Mouse (Mus musculus) stomach, embryonic 16.5 days (tissue): Measurements from ENCODE around the gene Tmem138. TPM values are rescaled to one million over a fixed set of nuclear protein-coding genes. Genes with fewer than 3 reads are reported as not detected.
A peak's percentile ranks its signal among the peaks of the same experiment; 100 is the strongest.

Experiments
- ATAC-seq: fragments of 200-750 bp; cut with Nextera tagmentation; 2 replicates; pipeline ENCODE4 v1.8.0; 2017; ENCODE audit warnings: moderate number of reproducible peaks, moderate TSS enrichment; ENCODE audit not compliant: insufficient read depth, low FRiP score
- H3K27ac ChIP-seq: fragments of 300-500 bp; sonication (generic); 2 replicates; pipeline ENCODE4 v1.5.1; 2014; ENCODE audit warnings: low read length
- H3K27me3 ChIP-seq: fragments of 300-500 bp; sonication (generic); 2 replicates; pipeline ENCODE4 v1.6.1; 2014; ENCODE audit warnings: low read length, control low read depth, mixed read lengths; ENCODE audit not compliant: control insufficient read depth, insufficient read depth
- H3K36me3 ChIP-seq: fragments of 300-500 bp; sonication (generic); 2 replicates; pipeline ENCODE4 v1.6.1; 2014; ENCODE audit warnings: low read length; ENCODE audit not compliant: control insufficient read depth, insufficient read depth
- H3K4me1 ChIP-seq: fragments of 300-500 bp; sonication (generic); 2 replicates; pipeline ENCODE4 v1.6.1; 2014; ENCODE audit warnings: low read length, control low read depth, mixed read lengths; ENCODE audit not compliant: control insufficient read depth, insufficient read depth
- H3K4me2 ChIP-seq: fragments of 300-500 bp; sonication (generic); 2 replicates; pipeline ENCODE4 v1.6.1; 2014; ENCODE audit warnings: low read depth, low read length, mixed read lengths
- H3K4me3 ChIP-seq: fragments of 300-500 bp; sonication (generic); replicated peaks from 2 replicates; pipeline ENCODE4 v1.5.1; 2014; ENCODE audit warnings: mild to moderate bottlenecking, low read length
- H3K9ac ChIP-seq: fragments of 300-500 bp; sonication (generic); 2 replicates; pipeline ENCODE4 v1.6.1; 2014; ENCODE audit warnings: low read length
- H3K9me3 ChIP-seq: fragments of 300-500 bp; sonication (generic); replicated peaks from 2 replicates; pipeline ENCODE4 v1.6.1; 2016; ENCODE audit warnings: low read length, control low read depth; ENCODE audit not compliant: control insufficient read depth
- WGBS: fragments of 180-500 bp; shearing (Covaris S2); extraction: QIAGEN DNeasy Blood & Tissue Kit; methylation state at CpG from one replicate; pipeline ENCODE4 v1.1.7; 2014; 5-methylcytosine and 5-hydroxymethylcytosine counted together
- polyA plus RNA-seq: library from polyadenylated mRNA; unstranded; fragments of >200 nt; fragmentation: Nextera tagmentation; extraction: Ambion mirVana; gene quantifications from 2 replicates; pipeline ENCODE4 v1.2.1, GENCODE M21; 2015

Gene Tmem138
- polyA plus RNA-seq, 1 experiment from 2014 or later: 24.6 TPM

GRCm38 (mm10) chr19:10602247-10602769 lies 25.1 kb upstream of the Tmem138 start:
- Histone ChIP-seq H3K36me3 (no peaks in the 10 kb centered on the region), H3K27me3 (no peaks in the 10 kb centered on the region), H3K4me2 (peak overlapping the region; percentile 60), H3K9me3 (no peaks in the 10 kb centered on the region), H3K4me3 (peak overlapping the region; percentile 39), H3K4me1 (peaks cover 15% of the 10 kb centered on the region), H3K27ac (peak overlapping the region; percentile 89), H3K9ac (peak overlapping the region; percentile 72)
- no peak for ATAC-seq
- 8% methylated on average over 6 of the region's 6 CpGs for WGBS

DNA sequence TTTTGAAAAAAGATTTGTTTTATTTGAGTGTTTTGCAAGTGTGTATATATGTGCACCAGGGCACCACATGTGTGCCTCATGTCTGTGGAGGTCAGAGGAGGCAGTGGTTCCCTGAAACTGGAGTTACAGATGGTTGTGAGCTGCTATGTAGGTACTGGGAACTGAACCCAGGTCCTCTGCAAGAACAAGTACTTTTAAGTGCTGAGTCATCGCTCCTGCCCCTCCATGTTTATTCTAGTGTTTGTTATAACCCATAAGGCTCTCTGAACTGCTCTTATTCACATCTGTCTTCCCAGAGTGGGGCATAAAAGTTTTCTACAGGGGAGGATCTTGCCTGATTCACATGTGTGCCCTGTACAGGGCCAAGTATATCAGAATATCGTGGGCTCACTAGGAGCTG lies 22.5 kb upstream of the Tmem138 start:
- H3K4me1 ChIP-seq: peaks cover 3% of the 10 kb centered on the region
- no peak overlapping the region for H3K9ac ChIP-seq
- no peak for ATAC-seq
- no peaks in the 10 kb centered on the region for H3K27me3 ChIP-seq
- no peak overlapping the region for H3K4me2 ChIP-seq
- WGBS: 92% methylated on average over 2 of the region's 2 CpGs
- no peak overlapping the region for H3K4me3 ChIP-seq
- H3K27ac ChIP-seq: no peak overlapping the region
- H3K9me3 ChIP-seq: no peaks in the 10 kb centered on the region
- no peaks in the 10 kb centered on the region for H3K36me3 ChIP-seq

DNA sequence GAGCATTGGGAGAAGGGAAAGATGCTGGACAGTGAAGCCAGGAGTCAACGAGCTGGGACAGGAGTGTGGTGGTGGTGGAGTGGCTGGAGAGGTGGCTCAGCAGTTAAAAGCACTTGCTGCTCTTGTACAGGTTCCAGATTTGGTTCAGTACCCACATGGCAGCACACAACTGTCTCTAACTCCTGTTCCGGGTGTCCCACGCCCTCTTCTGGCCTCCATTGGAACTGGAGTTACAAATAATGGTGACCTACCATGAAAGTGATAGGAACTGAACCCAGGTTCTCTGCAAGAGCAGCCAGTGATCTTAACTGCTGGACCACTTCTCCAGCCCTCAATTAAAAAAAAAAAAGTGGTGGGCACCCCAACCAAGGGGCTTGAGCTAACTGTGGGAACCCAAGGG lies 21.0 kb upstream of the Tmem138 start:
- no peak for ATAC-seq
- H3K9ac ChIP-seq: no peak overlapping the region
- no peak overlapping the region for H3K4me3 ChIP-seq
- no peak overlapping the region for H3K27ac ChIP-seq
- WGBS: 35% methylated on average over 3 of the region's 3 CpGs
- H3K9me3 ChIP-seq: no peaks in the 10 kb centered on the region
- no peak overlapping the region for H3K4me2 ChIP-seq
- H3K36me3 ChIP-seq: no peaks in the 10 kb centered on the region
- no peaks in the 10 kb centered on the region for H3K27me3 ChIP-seq
- no peaks in the 10 kb centered on the region for H3K4me1 ChIP-seq

DNA sequence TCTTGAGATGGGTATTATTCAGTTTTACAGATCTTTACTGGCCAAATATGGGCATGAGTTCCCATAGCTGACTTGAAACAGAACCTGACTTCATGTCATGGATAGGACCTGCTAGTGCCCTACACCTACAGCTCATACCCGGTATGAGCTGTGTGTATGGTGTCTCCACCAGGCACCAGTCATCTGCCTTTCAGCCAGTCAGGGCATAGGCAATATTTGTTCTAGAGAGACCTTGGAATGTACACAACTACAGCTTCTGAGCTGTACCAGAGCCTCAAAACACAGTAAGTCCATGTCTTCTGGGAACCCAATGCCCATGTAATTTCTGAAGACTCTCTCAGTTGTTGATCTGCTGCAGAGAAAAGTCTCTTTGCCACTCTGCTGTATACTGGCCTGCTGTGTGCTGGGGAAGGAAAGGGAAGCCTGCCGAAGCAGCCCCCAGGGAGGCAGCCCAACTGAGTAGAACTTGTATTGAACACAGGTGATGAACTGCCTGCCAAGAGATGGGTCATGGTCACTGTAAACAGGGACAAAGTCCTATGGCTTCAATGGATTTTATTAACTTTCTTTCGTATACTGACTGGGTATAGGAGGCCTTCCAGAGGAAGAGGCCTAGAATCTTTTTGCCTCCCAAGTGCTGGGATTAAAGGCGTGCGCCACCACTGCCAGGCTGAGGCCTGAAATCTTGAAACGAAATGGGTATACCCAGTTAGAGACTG lies 14.7 kb upstream of the Tmem138 start:
- Histone ChIP-seq H3K4me3 (no peak overlapping the region), H3K4me1 (no peaks in the 10 kb centered on the region), H3K9me3 (no peaks in the 10 kb centered on the region), H3K27ac (no peak overlapping the region), H3K36me3 (no peaks in the 10 kb centered on the region), H3K4me2 (no peak overlapping the region), H3K9ac (no peak overlapping the region), H3K27me3 (no peaks in the 10 kb centered on the region)
- 90% methylated on average over 6 of the region's 6 CpGs for WGBS
- ATAC-seq: no peak

DNA sequence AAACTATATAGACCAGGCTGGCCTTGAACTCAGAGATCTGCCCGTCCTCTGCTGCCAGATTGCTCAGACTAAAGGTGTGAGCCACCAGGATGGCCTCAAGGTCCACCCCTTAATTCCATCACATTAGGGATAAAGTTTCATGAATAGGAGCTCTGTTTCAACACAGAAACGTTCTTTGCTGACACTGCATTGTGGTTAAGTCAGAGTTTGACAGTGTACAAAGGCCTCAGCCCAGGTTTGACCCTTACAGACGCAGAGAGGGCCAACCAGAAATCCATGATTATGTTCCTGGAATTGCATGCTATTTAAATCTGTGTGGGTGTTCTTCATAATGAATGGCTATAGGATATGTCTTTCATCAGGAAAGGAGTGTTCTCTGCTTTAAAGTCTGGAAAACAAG lies 13.1 kb upstream of the Tmem138 start:
- H3K27me3 ChIP-seq: no peaks in the 10 kb centered on the region
- WGBS: 60% methylated on average over 3 of the region's 3 CpGs
- no peak overlapping the region for H3K4me3 ChIP-seq
- H3K4me1 ChIP-seq: no peaks in the 10 kb centered on the region
- no peaks in the 10 kb centered on the region for H3K36me3 ChIP-seq
- no peak overlapping the region for H3K27ac ChIP-seq
- no peak for ATAC-seq
- H3K4me2 ChIP-seq: no peak overlapping the region
- H3K9me3 ChIP-seq: no peaks in the 10 kb centered on the region
- H3K9ac ChIP-seq: no peak overlapping the region

GRCm38 (mm10) chr19:10589127-10589857 lies 12.1 kb upstream of the Tmem138 start:
- no peak overlapping the region for H3K4me2 ChIP-seq
- no peak overlapping the region for H3K27ac ChIP-seq
- no peak overlapping the region for H3K9ac ChIP-seq
- WGBS: 65% methylated on average over 5 of the region's 5 CpGs
- ATAC-seq: no peak
- no peak overlapping the region for H3K4me3 ChIP-seq
- no peaks in the 10 kb centered on the region for H3K36me3 ChIP-seq
- H3K27me3 ChIP-seq: no peaks in the 10 kb centered on the region
- no peaks in the 10 kb centered on the region for H3K4me1 ChIP-seq
- H3K9me3 ChIP-seq: no peaks in the 10 kb centered on the region

DNA sequence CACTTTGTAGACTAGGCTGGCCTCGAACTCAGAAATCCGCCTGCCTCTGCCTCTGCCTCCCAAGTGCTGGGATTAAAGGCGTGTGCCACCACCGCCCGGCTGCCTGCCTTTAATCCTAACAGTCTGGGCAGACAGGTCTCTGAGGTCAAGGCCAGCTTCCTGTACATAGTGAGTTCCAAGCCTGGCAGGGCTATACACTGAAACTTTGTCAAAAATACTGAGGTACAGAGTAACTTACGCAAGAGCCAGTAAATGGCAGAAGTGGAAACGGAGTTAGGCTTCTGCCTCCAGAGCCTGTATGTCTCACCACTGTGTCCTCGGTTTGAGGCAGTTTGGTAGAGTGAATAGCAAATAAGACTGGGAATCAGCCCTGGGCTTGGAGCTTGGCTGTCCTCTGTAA lies 10.1 kb upstream of the Tmem138 start:
- H3K9me3 ChIP-seq: no peaks in the 10 kb centered on the region
- no peak overlapping the region for H3K4me3 ChIP-seq
- no peak overlapping the region for H3K27ac ChIP-seq
- H3K9ac ChIP-seq: no peak overlapping the region
- ATAC-seq: no peak
- H3K4me1 ChIP-seq: no peaks in the 10 kb centered on the region
- H3K27me3 ChIP-seq: no peaks in the 10 kb centered on the region
- H3K4me2 ChIP-seq: no peak overlapping the region
- H3K36me3 ChIP-seq: no peaks in the 10 kb centered on the region
- WGBS: 84% methylated on average over 8 of the region's 8 CpGs

- peak; percentile 25; the same call in 1 of the 2 replicates for ATAC-seq
- H3K36me3 ChIP-seq: no peaks in the 10 kb centered on the region
These were observed 8.0 kb upstream of the Tmem138 start for GRCm38 (mm10) chr19:10585112-10585511.

GRCm38 (mm10) chr19:10583550-10584146 lies 6.5 kb upstream of the Tmem138 start:
- H3K4me3 ChIP-seq: no peak overlapping the region
- no peak overlapping the region for H3K4me2 ChIP-seq
- no peaks in the 10 kb centered on the region for H3K27me3 ChIP-seq
- H3K36me3 ChIP-seq: no peaks in the 10 kb centered on the region
- no peak overlapping the region for H3K27ac ChIP-seq
- ATAC-seq: no peak
- 63% methylated on average over 7 of the region's 7 CpGs for WGBS
- H3K9ac ChIP-seq: no peak overlapping the region
- H3K4me1 ChIP-seq: 0 out of 2 replicates have a peak, but pooled peaks cover 1% of the 10 kb centered on the region
- no peaks in the 10 kb centered on the region for H3K9me3 ChIP-seq

More at GRCm38 (mm10) chr19:10585112-10585511, 8.0 kb upstream of the Tmem138 start:
- Histone ChIP-seq H3K4me2 (no peak overlapping the region), H3K27ac (no peak overlapping the region), H3K27me3 (no peaks in the 10 kb centered on the region), H3K9me3 (no peaks in the 10 kb centered on the region), H3K9ac (no peak overlapping the region), H3K4me3 (no peak overlapping the region), H3K4me1 (no peaks in the 10 kb centered on the region)
- WGBS: 68% methylated on average over 8 of the region's 8 CpGs
